ENCODE assay signal across 8 mouse cellular contexts in the genomic region with DNA sequence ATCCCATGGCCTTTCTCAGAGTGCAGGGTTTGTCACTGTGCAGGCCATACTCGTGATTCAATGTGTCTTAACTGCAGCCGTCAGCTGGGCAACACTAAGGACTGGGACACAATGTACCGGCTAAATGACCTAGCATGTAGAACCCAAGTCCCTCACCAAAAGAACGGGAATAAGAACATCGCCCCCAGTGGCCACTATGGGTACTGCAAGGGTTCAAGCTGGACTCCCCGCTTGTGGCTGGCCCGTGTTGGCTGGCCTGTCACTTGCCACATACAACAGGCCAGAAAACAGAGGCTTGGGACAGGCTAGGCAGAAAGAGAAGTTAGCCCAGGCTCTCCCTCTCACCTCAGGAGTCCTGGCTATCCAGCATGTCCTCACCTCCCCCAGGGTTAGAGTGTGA.
DNase-seq lines count a peak whose midpoint lies in the region; ATAC-seq and TF ChIP-seq lines count a peak whose summit lies in the region.

No protein-coding gene starts in this region.

- intact Hi-C loops in heart, postnatal 36 days (cut with DNase I), result no loop called here

- H3K36me3 ChIP-seq in heart, embryonic 10.5 days, result no peaks in the 10 kb centered on the region
- no peaks in the 10 kb centered on the region for H3K36me3 ChIP-seq in spleen, adult 2 months (ENCODE audit: control insufficient read depth, insufficient read depth, low read length)

- H3K4me1 ChIP-seq in heart, embryonic 10.5 days, result peaks cover 16% of the 10 kb centered on the region
- no peaks in the 10 kb centered on the region for H3K4me1 ChIP-seq in spleen, adult 2 months (ENCODE audit: control insufficient read depth, insufficient read depth, insufficient read length)

- H3K27me3 ChIP-seq in heart, embryonic 10.5 days (ENCODE audit: insufficient read depth, poor library complexity, severe bottlenecking), result peaks cover 73% of the 10 kb centered on the region
- H3K27me3 ChIP-seq in spleen, adult 2 months (ENCODE audit: control insufficient read depth, insufficient read depth, low read length), result no peaks in the 10 kb centered on the region

- TF ChIP-seq CTCF in spleen, adult 2 months (IDR thresholded peaks at IDR 0.05; ENCODE audit: extremely low read depth, insufficient read depth, insufficient read length, insufficient replicate concordance), result peak; percentile 44; the same call in 1 of the 2 replicates

- no peak overlapping the region for H3K27ac ChIP-seq in heart, embryonic 10.5 days
- H3K27ac ChIP-seq in spleen, adult 2 months (ENCODE audit: insufficient read depth, low read length), result no peak overlapping the region

- H3K9me3 ChIP-seq in heart, embryonic 10.5 days, result no peaks in the 10 kb centered on the region

- H3K4me3 ChIP-seq in heart, embryonic 10.5 days, result no peak overlapping the region
- no peak overlapping the region for H3K4me3 ChIP-seq in spleen, adult 2 months (ENCODE audit: extremely low read depth, insufficient read depth, insufficient read length)

- no peak for ATAC-seq in megakaryocyte progenitor cell, adult 5-6 weeks (replicated peaks; ENCODE audit: poor library complexity)

- TF ChIP-seq POLR2A in spleen, adult 2 months (IDR thresholded peaks at IDR 0.05; ENCODE audit: low read depth, low read length), result no peak

- 33% methylated on average over 7 of the region's 7 CpGs for WGBS in heart, embryonic 10.5 days
- WGBS in spleen, adult 2 months, result 39% methylated on average over 7 of the region's 7 CpGs

- DNase-seq in heart, postnatal 36 days, result peak; percentile 11 to 45
- DNase-seq in heart, embryonic 10.5 days (ENCODE audit: low spot score), result no peak
- peak in 1 of 2 experiments; percentile 26 for DNase-seq in spleen, adult 2 months (ENCODE audit: low read depth in 1 of 2, low spot score in 2 of 2)
- DNase-seq in spleen, adult 12 weeks (ENCODE audit: low spot score), result no peak
- peak; percentile 77 for DNase-seq in cerebellum, adult 9-10 months
- peak; percentile 70 to 73 for DNase-seq in kidney, postnatal 4 days
- peak; percentile 77 for DNase-seq in retina, postnatal 1 day

Comparison
In these comparisons a context has a peak if more than half of its experiments do, and no peak if none do; other contexts are left out.
1. DNase-seq: peak in heart, postnatal 36 days (2 of 2), cerebellum, adult 9-10 months (single experiment), kidney, postnatal 4 days (2 of 2) and retina, postnatal 1 day (single experiment); none in heart, embryonic 10.5 days (single experiment) and spleen, adult 12 weeks (single experiment).